Mouse (Mus musculus): Measurements from ENCODE around the gene Slc15a4.

Gene Slc15a4

DNA sequence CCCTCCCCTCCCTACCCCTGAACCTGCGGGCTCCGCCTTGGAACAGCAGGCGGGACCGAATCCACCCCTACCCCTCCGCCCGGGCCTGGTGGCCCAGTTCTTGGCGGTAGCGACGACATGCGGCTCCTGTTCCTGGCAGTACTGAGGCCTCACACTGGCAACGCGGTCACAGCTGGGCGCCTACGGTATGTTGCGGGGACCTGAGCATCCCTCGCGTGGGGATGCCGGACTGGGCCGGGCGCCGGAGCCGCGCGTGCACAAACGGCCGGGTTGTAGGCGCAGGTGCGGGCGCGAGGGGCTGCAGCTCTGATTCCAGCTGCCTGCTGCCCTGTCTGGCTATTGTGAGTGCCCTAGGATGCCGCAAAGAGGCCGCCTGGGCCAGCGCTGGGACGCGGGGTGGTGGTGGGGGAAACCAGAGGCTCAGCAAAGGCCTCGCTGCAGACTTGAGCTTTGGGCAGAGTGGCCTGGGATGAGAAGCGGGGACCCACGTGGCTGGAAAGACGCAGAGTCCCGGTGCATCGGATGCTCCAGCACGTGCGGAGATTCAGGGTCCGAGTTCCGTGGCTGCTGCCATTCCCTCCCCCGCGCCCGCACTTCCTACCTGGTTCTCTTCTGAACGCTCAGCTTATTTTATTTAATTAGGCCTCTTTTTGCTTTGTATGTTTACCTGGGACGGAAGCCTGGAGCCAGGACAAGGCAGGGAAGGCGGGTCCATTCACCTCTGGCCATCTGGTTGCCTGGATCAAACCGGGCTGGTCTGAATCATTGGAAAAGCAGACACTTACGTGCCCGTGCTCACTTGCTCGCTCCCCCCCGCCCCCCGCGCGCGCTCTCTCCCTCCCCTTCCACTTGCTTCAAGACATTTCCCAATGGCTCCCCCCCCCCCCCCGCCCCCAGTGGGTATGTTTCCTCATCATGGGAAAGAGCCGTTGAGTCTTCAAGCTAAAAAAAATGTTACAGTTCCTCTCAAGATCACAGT is at the start of gene Slc15a4, which contains the start of gene Glt1d1:
Gene Slc15a4, minus strand, starts transcription at position 731 of the 979 bp plus-strand sequence.
Gene Glt1d1, plus strand, starts transcription at position 96 of the 979 bp plus-strand sequence.
- DNase-seq (ENCODE audit: low spot score in 2 of 2), result no peak

DNA sequence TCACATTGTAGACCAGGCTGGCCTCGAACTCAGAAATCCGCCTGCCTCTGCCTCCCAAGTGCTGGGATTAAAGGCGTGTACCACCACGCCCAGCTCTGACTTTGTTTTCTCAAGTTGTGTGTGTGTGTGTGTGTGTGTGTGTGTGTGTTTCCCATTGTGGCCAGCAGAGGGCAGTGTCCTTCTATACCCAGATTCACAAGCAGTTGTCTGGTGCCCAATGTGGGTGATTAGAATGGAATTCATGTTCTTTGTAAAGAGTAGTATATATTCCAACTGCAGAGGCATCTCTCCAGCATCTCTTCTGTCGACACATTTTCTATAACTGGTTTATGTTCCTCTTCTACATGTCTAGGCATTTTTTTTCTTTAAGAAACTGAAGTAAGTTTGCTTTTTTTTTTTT is 45.8 kb upstream of the Slc15a4 start:
- no peak for DNase-seq (ENCODE audit: low spot score in 2 of 2)

DNA sequence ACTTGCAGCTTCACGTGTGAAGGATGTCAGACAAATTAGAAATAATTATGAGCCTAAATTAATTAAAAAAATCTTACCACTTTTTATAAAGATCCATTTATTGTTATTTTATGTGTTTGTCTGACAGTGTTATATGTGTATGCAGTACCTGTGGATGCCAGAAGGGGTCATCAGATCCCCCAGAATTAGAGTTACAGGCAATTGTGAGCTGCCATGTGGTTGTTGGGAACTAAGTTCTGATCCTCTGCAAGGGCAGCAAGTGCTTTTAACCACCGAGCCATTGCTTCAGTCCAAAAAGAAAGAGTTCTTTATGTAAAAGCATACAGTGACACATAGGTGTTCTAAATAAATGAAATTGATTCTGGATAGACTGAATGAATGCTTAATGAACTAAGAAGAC is 44.9 kb upstream of the Slc15a4 start:
- no peak for DNase-seq (ENCODE audit: low spot score in 2 of 2)

DNA sequence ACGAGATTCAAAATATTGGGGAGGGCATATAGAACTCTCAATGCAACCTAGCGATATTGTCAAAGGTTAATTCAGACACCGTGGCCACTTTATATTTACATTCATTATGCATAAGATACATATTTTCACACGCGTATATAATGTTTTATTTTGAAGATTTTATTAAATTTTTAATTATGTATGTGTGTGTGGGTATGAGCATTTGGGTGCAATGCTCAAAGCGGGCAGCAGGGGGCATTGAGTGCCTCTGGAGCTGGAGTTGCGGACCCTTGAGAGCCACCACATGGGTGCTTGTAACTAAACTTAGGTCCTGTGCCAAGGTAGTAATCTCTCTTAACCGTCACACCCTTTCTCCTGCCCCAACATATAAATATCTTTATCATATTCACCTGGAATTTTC is 41.2 kb upstream of the Slc15a4 start:
- no peak for DNase-seq (ENCODE audit: low spot score in 2 of 2)

DNA sequence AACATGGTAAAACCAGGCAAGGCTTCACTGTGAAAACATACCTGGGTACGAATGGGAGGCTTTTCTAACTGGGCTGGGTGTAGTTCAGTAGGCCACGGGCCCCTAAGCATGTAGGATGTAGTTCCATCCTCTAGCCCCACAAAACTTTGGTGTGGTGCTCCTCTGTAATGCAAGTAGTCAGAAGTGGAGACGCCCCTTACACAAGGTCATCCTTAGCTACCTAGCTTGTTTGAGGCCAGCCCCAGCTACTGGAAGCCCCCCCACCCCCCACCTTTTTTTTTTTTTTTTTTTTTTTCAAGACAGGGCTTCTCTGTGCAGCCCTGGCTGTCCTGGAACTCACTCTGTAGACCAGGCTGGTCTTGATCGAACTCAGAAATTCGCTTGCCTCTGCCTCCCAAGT is 28.3 kb upstream of the Slc15a4 start:
- no peak for DNase-seq (ENCODE audit: low spot score in 2 of 2)

DNA sequence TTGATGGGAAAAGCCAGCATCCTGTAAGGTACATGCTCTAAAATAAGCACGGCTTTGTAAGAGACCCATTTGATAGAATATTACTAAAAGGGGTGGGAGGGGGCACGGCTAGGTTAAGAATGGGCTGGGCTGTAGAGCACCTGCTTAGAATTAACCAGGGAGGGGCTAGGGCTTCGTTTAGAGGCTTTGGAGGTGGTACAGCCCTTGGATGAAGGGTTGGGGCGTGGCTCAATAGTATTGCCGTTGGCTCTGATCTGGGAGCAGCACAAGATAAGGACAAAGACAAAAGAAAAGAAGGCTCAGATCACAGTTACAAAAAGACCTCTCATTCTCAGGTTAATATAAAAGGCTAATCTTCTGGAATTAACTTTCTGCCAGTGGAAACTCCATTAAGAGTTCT is 27.6 kb upstream of the Slc15a4 start:
- DNase-seq (ENCODE audit: low spot score in 2 of 2), result no peak

DNA sequence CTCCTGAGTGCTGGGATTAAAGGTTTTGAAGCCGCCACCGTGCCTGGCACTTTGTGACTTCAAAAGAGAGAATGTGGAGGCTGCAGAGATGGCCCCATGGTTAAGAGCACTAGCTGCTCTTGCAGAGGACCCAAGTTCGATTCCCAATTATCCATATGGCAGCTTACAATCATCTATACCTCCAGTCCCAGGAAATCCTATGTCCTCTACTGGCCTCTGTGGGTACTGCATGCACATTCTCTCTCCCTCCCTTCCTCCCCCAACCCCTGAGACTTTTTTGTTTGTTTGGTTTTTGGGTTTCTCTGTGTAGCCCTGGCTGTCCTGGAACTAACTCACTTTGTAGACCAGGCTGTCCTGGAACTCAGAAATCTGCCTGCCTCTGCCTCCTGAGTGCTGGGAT is 26.6 kb upstream of the Slc15a4 start:
- DNase-seq (ENCODE audit: low spot score in 2 of 2), result no peak

DNA sequence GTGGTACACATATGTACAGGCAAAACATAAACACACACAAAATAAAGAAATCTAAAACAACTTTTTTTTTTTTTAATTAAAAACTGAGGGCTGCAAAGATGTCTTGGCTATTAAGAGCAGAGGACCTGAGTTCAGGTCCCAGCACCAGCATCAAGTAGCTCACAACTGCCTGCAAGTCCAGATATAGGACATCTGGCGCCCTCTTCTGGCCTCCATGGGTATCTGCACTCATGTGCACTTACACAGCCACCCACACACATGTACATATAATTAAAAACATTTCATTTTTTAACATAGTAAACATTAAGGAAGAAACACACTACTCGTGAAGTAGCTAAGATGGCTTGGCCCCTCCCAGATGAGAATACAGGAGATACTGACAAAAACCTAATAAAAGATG is 25.6 kb upstream of the Slc15a4 start:
- no peak for DNase-seq (ENCODE audit: low spot score in 2 of 2)

DNA sequence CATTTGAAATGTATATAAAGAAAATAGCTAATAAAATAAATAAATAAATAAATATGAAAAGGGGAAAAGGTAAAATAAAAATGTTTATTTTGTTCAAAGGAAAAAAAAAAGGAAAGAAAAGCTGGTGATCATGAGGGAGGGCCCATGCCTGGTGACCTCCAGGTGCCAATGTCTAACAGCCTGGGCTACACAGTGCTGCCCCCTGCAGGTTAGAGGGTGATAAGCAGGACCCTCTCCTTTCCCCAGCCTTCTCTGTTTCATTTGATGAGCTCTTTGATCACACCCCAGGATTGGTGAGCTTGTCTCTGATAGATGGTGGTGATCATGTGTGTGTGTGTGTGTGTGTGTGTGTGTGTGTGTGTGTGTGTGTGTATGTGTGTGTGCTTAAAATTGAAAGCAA is 16.4 kb upstream of the Slc15a4 start:
- no peak for DNase-seq (ENCODE audit: low spot score in 2 of 2)

DNA sequence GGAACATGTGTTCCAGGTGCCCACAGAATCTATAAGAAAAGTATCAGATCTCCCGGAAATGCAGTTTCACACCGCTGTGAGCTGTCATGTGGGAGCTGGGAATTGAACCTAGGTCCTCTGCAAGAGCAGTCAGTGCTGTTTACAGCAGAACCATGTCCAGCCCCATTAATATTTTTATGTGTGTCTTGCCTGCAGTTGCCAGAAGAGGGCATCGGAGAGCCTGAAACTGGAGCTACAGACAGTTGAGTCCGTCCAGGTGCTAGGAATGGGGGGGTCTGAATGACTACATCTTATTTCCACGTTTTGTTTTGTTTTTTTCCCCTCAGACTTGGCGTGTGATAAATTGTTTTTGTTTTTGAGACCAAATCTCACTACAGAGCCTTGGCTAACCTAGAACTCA is 15.3 kb upstream of the Slc15a4 start:
- DNase-seq (ENCODE audit: low spot score in 2 of 2), result no peak

DNA sequence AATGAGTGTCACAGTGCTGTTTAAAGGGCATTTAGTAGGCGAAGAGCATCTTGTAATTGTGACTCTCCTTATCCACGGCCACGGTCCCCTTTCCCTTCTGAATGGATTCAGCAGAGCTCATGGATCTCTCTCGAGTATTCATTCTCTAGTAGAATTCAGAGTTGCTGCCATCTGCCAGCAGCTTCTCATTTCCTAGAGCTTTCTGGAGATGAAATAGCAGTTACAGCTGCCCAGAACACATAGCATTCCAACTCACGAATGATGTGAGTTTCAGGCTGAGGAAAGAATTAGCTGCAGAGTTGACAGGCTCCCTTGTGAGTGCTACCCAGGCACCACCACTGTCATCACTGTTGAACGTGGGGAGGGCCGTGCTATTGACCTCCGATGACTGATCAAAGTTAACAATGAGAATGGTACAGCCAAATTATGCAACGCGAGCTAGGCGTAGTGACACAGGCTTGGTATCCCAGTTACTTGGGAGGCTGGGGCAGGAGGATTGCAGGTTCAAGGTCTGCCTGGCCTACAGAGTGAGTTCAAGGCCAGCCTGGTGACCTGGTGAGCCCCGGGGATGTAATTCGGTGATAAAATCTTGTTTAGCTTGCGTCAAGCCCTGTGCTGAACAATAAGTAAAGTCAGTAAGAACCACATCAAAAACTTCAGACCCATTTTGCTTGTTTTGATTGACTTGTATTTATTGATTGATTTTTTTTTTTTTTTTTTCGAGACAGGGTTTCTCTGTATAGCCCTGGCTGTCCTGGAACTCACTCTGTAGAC is 8.7 kb upstream of the Slc15a4 start:
- DNase-seq (ENCODE audit: low spot score in 2 of 2), result no peak

DNA sequence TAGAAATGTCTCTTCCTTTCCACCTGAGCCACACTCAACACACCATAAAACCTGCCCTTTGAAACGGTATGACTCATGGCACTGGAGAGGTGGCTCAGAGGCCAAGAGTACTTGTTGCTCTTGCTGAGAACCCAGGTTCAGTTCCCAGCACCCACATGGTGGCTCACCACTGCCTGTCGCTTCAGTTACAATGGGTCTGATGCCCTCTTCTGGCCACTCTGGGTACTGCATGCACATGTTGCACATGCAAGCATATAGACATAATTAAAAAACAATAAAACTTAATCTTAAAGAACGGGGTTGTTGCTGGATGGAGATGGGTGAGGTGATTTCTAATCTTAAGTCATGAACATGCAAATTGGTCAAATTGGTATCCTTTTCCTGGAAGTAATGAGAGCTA is 7.7 kb upstream of the Slc15a4 start:
- no peak for DNase-seq (ENCODE audit: low spot score in 2 of 2)

DNA sequence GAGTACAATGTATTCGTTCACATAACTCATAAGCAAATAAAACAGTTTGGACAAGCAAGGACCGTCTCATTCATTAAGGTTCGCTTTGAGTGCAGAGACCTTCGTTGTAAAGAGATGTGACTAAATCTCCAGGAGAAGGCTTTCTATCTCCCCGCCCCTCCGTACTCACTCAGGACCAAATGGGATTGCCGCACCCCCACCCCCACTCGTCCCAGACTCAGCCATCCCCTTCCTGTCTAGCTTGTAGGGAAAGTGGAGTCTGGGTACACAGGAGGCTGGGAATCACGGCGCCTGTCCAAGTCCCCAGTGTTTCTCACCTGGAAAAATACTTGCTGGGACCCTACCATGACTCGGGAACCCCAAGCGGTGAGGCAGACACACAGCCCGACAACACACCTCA is 6.9 kb upstream of the Slc15a4 start:
- no peak for DNase-seq (ENCODE audit: low spot score in 2 of 2)

DNA sequence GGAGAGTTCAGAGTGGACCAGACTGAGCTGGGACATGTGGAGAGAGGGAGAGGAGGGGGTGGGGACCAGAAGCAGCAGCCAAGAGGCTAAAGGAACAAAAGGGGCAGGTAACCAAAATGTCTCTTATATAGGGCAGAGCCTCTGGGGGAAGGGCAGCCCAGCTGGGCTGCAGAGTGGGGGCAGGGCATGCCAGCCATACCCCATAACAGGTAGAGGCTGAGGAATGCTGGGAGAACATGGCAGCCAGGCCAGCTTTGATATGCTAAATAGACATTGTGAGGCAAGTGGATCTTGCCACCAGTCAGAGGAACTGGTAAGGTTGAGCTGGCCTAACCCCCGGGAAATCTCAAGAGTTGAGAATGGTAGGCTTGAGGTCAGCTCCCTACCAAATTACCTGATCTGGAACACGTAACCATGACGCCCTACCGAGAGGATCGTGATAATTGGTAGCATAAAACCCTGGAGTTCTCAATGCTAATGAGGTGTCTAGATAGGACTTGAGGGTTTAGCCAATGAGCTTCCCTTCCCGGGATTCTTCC is 6.4 kb upstream of the Slc15a4 start:
- DNase-seq (ENCODE audit: low spot score in 2 of 2), result no peak

DNA sequence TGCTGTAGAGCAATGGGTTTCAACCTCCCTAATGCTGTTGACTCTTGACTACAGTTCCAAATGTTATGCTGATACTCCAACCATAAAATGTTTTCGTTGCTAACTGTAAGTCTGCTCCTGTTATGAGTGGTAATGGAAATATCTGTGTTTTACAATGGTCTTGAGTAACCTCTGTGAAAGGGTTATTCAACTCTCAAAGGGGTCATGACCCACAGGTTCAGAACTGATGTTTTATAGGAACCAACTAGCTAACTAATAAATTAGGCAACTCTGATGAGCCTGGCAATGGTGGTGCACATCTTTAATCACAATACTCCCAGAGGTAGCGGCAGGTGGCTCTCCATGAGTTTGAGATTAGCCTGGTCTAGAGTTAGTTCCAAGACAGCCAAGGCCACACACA is 5.5 kb upstream of the Slc15a4 start:
- DNase-seq (ENCODE audit: low spot score in 2 of 2), result no peak

DNA sequence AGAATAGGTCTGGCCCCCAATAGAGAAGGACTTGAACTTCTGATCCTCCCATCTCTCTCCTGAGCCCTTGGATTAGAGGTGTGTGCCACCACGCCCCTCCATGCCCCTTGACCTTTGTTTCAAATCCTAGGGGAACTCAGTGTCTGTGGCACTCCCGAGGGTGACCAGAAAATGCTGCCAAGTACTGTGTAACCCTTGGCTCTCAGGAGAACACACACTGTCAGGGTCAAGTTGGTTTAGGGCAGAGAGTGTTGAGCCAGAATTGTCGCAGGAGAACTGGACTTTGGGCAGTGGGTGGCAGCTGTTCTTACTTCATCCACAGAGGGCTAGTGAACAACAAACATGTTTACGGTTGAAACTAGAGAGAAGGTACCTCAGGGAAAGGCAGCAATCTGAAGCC is 4.9 kb upstream of the Slc15a4 start:
- no peak for DNase-seq (ENCODE audit: low spot score in 2 of 2)

DNA sequence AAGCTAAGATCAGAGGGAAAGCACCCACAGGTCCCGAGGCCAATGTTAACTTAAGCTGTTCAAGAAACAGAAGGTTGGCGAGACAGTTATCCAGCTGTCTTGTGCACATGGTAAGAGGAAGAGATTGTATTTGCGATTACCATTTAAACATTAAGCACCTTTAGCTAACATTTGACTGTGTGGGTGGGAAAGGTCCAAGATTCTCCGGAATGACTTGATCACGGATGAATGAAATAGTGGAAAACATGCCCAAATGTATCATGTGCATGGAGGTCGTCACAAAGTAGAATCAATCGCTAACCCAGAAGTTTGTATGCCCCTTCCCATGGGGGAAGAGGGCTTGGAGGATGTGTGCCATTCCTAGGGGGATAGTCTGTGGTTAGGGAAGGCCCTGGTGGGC is 969 bp upstream of the Slc15a4 start:
- no peak for DNase-seq (ENCODE audit: low spot score in 2 of 2)

DNA sequence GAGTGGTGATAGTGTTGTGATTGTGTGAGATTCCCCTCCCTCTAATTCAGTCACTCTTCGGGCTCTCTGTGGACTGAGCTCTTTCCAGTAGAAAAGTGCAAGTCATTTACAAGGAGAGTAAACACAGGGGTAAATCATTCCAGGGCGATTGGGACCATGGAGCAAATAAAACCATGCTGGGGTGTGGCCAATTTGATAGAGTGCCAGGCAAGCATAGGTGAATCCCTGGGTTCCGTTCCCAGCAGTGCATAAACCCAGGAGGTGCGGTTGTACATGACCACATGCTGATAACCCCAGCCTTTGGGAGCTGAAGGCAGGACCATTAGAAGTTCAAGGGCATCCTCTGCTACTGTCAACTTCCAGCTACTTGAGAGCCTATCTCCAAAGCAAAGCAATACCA is 491 bp upstream of the Slc15a4 start:
- DNase-seq (ENCODE audit: low spot score in 2 of 2), result no peak

DNA sequence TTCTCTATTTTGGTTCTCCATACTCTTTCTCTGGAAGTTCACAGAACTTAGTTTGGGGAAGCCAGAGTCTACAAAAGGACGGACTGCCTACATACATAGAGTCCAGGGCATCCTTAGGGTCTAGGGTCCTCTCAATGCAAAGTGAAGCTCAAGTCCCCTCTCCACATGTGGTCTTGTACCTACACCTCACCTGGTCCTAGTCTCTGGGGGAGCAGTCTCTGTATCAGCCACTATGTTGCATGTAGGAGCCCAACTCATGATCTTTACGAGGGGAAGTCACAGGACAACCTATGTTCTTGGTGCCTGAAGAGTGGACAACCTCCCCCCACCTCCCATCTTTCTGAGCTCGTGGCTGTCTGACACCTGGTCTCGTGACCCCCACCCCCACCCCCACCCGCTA is 1.0 kb downstream of the Slc15a4 start:
- no peak for DNase-seq (ENCODE audit: low spot score in 2 of 2)

DNA sequence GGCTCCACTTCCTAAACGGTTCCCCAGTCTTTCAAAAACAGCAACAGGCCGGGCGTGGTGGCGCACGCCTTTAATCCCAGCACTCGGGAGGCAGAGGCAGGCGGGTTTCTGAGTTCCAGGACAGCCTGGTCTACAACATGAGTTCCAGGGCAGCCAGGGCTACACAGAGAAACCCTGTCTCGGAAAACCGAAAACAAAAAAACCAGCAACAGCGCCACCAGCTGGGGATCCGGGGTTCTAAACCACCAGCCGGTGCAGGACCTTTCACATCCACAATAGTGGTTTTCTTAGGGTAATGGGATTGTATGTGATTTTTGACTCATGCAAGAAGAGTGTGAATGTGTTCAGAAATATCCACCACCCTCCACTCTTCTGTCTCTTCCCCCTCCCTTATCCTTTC is 5.5 kb downstream of the Slc15a4 start:
- DNase-seq (ENCODE audit: low spot score in 2 of 2), result no peak

DNA sequence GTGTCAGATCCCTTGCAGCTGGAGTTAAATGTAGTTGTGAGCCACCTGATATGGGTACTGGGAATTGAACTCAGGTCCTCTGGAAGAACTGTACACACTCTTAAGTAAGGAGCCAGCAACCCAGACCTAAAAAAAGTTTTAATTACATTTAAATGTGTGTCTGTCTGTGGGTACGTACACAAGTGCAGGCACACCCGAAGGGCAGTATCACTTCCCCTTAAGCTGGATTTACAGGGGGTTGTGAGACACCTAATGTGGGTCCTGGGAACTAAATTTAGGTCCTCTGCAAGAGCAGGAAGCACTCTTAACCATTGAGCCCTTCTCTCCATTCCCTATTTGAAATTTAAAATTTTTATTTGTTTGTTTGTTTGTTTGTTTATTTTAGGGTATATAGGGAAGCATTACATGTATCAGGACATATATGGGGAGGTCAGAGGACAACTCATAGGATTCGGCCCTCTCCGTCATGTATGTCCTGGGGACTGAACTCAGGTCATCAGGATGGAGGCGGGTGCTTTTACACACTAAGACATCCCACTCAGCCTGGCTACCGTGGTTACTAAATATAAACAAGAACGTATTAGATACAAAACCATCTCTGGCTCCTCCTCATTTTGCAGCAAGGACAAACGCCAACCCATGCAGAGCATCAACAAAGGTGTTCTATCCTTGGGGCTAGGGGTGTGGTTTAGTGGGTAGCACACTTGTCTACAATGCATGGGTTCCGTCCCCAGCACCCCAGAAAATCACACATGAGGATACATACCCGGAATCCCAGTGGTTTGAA is 8.1 kb downstream of the Slc15a4 start:
- no peak for DNase-seq (ENCODE audit: low spot score in 2 of 2)

DNA sequence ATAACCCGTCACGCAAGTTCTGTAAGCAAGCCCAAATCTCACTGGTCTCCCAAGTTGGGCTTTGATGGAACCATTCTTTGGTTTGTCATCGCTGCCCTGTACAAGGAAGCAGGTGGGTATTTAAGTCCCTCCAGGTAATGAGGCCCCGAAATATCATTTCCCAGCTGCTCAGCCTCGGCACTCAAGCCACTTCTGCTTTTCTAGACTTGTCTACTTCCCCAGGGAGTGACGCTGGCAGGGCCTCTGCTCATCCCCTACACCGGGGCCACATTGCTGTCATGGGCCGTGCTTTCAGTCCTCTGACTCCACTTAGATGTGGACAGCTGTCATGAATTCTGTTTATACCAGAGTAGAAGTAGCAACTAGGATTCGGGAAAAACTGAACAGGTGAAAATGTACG is 11.6 kb downstream of the Slc15a4 start:
- DNase-seq (ENCODE audit: low spot score in 2 of 2), result no peak
